Mouse (Mus musculus) urinary bladder, postnatal 14 days (tissue): ENCODE results near the gene Zscan21.
"Not testable (repeated sequence)": the region's sequence is repeated elsewhere in the genome, so short reads cannot be mapped to it uniquely, and the experiment has no call there.

Experiments used
- DNase-seq: peaks from one replicate; pipeline ENCODE4 v3.0.0; 2021; ENCODE audit warnings: low spot score

Gene Zscan21

DNA sequence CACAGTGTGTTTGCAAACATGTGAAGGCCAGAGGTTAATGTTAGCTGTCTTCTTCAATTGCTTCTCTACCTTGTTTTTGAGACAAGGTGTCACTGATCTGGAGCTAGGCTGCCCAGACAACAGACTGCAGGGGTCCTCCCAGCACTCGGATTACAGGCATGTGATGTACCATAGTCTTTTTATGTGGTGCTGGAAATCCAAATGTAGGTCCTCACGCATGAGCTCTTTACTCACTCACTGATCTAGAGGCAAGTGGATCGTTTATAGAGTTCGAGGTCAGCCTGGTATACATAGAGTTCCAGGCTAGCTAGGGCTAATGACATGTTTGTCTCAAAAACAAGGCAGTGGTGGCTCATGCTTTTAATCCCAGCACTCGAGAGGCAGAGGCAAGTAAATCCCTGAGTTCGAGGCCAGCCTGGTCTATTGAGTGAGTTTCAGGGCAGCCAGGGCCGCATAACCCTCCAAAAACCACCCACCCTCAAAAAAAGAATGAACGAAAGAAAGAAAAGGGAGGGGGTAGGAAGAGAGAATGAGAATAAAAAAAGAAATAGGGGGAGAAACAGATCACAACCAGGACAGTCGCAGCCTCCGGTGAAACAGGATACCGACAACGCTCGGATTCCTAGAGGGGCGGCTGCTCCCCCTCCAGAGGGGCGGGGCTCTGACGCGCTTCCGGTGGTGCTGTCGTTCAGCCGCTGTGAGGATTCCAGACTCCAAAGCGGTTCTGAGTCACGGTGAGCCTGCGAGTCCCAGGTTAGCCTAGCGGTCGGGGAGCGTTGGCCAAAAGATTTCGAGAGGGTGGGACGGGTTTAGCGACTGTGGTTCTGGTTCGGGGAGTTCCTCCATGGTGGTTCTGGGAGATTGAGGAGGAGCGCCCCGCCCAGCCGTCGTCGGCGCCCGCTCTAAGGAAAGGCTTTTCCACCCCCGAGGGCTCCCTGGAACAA, at the start of gene Zscan21:
Zscan21 (plus strand) TSS at position 649 of the 944 bp plus-strand sequence.
- peak; percentile 92 for DNase-seq

DNA sequence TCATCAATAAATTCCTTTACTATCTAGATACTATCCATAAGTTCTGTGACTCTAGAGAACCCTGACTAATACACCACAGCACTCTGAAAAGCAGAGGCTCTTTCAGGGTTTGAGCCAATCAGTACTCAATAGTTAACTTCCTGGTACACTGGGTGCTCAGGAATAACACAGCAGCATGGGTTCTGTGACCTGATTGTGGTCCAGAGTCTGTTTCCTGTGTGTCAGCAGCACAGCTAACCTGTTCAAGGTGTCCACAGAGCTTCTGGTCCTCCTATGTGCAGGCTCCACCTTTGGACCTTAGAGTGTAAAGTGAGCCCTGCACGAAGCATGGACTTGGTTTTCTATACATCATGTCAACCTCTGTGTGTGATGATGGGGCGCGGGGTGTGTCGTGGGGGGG, 42.9 kb upstream of the Zscan21 start:
- DNase-seq = no peak

DNA sequence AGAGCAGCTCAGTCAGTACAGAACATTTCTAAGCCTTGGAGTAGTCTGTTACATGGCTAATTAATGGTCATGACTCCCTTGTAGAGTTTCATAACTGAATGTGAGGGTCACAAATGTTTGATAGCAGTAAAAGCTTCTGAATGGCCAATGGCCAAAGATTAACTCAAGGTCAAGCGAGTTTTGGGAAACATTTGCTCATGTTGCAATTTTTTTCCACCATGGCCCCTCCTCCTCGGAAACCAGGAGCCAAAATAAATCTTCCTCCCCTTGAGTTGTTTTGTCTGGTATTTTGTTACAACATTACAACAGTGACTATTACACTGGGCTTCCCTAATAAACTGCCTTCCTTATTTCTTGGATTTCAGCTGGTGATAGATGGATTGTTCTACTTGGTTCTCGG, 41.0 kb upstream of the Zscan21 start:
- DNase-seq = no peak

DNA sequence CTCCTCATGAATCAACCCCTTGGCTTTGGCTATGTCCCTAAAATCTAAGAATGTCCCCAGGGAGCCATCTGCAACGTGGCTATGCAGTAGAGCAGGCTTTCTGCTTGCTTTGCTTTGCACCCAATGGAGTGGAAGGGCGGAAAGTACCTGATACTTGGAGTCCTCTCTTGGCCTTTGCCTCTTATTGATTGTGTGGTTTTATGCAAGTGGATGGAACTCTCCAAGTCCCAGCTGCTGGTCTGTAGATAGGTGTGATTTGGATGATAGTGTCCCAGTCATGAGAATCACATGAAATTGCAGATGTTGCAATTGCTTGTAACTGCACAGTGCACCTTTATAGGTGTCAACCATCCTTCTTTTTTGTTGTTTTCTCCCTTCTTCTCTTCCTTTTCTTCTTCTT, 40.6 kb upstream of the Zscan21 start:
- no peak for DNase-seq

DNA sequence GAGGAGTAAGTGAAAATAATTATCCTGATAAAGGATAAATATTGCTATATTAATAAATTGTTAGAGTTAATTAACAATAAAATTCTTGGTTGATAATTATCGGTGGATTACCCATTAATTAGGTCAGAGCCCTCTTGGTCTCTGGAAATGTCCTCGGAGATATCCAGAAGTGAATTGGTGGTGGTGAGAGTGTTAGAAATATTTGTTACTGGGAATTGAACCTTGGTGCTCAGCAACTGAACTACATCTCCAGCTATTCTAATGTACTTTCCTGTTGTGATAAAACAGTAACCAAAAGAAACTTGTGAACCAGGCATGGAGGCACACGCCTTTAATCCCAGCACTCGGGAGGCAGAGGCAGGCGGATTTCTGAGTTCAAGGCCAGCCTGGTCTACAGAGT, 36.2 kb upstream of the Zscan21 start:
- no peak for DNase-seq

DNA sequence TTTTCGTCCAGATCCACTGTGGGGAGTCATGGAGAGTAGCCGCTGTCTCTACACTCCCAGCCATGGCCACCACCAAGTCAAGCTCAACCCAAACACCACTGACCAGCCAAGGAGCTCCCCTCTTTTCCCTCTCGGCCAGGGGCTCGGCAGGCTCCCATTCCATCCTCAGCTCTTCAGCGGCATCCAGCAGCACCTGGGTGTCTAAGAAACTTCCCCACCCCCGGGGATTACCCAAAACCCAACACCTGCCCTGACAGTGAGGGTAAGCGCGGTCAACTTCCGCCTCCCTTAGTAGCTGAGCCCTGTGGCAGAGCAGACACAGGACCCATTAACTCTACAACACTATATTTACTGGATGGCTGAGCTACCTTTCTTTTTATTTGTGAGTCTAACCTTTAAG, 35.3 kb upstream of the Zscan21 start:
- DNase-seq = no peak

DNA sequence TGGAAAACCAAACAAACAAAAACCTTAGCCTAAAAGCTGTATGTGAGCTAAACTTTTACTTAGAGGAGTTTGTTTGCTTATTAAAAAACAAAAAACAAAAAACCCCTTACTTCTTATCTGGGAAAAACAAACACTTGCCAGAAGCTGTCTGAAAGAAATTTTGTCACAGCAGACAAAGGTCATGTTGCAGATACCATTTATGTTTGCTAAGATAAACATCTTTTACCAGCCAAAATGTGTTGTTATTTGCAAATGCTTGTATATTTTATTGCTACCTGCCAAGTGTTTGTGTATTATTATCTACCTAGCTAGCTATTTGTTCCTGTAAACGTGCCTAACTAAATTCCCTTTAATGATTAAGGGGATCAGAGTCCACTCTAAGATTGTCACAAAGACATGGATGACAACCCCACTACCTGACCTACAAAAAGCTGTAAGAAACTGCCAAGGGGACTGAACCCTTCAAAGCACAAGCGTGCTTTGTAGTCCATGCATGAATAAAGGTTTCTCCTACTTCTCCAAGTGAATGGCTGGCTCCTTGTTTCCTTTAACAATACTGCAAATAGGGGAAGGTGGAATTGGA, 33.3 kb upstream of the Zscan21 start:
- DNase-seq = no peak

DNA sequence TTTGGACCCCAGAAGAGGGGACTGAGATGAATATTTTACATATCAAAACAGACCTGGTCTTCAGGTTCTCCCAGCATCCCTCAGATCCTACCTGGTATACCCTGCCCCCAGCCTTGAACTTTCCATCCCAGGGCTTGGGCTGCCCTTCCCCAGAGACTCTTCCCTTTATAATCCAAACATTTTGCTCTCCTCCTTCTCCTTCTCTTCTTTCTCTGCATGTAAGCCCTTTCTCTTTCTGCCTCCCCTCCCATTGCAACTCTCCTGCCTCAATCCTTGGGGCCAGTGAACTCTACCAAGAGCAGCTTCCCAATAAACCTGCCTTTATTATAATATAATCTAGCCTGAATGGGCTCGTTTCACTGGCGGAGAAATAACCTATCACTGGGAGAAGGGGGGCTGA, 32.8 kb upstream of the Zscan21 start:
- DNase-seq = no peak

DNA sequence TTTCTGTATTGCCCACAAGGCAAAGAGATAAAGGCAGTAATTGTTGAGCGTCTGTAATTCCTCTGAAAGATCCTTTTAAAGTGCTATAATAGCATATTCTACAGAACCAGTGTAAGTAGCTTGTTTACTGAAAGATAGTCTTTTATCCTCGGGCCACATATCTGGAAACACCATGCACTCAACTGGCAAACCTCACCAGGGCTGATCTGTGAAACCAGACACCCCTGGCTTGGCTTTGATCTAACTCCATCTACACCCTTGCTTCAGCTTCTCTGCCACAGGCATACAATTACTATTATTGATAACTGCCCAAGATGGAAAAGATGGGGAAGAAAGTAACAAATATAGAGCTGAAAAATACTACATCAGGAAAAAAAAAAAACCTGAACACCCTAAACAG, 32.2 kb upstream of the Zscan21 start:
- no peak for DNase-seq

DNA sequence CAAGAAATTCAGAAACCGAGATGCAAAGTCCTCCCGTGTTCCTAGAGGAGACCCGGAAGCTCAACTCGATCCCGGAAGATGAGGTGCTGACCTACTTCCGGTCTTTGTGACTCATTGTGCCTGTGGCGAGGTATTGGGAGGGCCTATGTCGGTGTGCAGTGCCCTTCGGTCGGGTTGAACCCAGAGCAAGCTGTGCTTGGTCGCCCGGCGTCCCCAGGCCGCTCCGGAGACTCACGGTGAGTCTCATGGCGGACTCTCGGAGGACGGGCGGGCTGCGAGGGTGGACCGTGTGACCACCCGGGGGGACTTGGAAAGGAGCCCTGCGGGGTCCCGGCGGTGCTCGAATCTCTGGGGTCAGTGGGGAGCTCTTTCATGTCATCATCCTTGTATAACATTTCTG, 31.7 kb upstream of the Zscan21 start, which contains the start of gene Zkscan1:
Zkscan1 (plus strand) TSS at position 89 of the 400 bp plus-strand sequence.
- DNase-seq = peak; percentile 79

DNA sequence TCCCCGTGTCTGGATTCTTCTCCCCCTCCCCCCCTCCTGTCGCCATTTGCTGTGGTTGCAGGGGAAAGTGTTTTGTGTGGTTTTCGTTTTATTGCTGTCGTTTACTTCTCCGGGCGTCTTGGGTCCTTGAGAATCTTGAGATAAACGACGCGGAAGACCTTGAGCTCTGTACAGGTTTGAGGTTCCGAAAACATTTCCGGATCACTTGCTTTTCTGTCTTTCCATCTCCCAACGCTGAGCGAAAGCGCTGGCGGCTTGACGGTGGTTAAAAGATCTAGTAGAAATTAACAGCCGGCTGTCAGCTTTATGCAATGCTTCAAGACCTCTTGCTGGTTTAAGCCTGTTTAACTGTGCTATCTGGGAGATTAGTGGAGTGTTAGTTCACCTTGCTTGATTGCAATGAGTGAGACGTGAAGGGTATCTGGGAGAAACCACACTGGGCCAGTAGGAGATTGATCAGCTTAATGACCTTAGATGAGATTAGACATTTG, 31.2 kb upstream of the Zscan21 start:
- no peak for DNase-seq

DNA sequence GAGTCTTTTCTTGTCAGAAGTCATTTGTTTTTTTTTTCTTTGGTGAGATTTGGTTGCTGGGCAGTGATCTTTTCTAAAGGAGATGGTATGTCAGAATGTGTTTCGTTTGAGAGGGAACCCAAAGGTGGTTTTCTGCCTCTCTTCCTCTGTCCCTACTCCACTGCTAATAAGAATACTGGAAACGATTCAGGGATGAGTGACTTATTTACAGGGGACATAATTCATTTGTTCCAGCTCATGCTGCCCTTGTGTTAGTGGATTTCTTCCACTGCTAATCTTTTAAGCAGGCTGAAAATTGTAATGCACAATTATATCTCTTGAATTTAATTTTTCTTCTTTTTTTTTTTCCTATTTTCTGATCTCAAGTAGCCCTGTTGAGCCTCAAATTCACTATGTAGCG, 29.9 kb upstream of the Zscan21 start:
- no peak for DNase-seq

DNA sequence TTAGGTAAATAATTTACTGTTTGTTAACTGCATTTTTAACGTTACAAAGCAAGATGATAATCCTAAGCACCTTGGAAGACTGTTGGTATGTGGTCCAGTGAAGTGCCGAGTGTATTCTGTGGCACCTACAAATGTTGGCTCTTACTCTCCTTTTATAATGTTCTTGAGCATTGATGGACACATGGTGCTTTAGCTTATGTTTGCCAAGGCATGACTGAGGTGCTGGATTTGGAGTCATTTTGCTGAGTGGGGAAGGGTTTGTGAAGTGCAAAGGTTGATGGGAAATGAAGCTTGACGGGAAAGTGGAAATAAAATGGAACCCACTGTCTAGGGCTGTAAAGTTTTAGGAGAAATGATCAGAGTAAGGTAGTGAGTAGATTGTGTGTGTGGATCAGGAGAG, 28.3 kb upstream of the Zscan21 start:
- DNase-seq = no peak

DNA sequence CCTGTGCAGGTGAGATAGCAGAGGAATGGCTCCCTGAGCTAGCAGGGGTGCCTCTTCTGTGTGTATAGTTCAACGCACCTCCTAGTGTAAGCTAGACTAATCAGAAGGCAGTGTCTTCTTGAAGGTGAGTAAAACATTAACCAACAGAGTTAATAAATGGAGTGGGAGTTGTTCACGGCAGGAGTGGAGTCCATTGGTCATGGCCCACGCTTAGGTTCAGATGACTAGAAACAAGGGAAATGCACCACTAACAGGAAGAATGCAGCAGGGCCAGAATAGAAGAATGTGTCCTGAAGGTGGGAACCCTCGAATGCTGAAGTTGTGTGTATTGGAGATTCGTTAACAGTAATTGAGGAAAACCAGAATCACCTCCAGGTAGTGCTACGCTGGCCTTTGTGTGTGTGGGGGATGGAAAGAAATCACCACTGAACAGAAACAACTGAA, 27.6 kb upstream of the Zscan21 start:
- no peak for DNase-seq

DNA sequence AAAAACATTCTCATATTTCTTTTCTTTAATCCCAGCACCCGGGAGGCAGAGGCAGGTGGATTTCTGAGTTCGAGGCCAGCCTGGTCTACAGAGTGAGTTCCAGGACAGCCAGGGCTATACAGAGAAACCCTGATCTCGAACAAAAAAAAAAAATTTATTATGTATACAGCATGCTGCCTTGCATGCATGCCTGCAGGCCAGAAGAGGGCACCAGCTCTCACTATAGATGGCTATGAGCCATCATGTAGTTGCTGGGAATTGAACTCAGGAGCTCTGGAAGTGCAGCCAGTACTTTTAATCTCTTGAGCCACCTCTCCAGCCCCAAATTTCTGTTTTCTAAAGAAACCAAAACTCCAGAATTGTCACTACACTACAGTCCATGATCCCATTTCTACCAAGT, 26.4 kb upstream of the Zscan21 start:
- DNase-seq = no peak

DNA sequence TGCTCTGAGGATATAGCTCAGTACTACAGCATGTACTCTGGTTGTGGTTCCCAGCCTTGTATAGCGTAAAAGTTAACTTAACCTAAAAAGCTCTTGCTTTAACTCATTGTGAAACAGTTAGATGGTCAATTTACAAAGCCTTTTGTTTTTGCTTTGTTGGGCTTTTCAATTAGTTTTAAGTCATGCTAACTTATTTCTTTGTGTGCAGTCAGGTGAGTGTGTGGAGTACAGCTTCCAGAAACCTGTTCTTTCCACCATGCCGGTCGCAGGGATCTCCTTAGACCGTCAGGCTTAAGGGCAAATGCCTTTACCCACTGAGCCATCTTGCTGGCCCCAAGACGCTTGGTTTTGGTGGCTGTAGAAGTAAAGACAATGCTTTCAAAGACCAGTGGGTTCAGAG, 26.0 kb upstream of the Zscan21 start:
- no peak for DNase-seq

DNA sequence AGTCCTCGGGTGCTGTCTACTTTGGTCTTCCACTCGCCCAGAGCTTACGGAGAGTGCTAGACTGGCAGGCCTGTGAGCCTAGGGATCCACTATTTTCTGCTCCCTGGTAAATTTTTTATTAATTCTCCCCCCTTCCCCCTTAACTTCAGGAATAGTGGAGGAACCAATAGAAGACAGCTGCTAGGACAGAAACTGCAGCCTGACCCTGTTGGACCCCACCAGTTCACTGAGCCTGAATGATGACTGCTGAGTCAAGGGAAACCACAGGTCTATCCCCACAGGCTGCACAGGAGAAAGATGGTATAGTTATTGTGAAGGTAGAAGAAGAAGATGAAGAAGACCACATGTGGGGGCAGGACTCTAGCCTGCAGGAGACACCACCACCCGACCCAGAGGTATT, 23.9 kb upstream of the Zscan21 start:
- DNase-seq = no peak

DNA sequence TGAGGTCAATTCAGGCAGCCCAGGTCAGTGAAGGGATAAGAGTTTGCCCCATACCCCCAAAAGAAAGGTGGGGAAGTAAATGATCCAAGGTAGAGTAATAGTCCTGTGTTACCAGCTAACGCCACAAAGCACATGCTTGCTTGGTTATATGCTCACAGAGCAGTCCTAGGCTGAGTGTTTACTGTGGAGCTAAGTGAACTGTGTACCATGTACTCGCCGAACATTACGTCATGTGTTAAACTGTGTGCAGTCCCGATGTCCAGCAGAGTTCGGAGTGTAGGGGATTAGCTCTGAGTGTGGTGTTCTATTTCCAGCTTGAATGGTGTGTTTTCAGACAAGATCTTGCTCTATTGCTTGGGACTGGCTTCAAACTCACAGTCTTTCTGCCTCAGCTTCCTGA, 22.2 kb upstream of the Zscan21 start:
- DNase-seq = no peak

DNA sequence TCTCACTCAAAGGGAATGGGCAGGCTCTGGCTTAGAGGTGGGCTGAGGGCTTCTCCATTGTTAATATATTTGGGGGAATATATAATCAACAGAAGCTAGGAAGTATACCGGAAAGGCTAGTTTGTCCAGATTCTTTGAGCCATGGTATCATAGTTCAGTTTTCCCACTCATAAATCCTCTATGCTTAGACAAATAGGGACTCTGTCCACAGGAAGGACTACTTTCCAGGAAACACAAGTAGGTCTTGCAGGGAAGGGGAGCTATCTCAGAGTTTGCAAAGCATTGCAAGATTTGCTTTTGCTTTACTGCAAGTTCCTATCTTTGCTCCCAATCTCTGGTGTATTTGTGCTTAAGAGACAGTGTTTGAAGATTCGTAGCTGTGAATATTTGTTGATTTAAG, 11.7 kb upstream of the Zscan21 start:
- DNase-seq = no peak

DNA sequence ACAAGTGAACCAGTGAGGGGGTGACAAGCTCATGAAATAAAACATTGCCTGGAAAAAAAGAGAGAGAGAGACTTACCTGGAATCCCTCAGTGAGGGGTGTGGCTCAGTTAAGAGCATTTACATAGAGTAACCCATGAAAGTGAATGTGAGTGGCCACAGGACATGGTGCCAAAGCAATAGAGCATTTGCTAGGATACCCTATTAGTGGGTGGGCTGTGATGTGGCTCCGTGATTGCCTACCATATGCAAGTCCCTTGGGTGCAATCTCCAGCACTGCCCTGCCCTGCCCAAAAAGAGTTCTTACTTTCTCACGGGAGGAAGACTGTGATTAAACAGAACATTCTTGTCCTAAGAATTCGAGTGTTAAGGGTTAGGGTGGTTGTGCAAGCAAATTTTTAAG, 9.6 kb upstream of the Zscan21 start:
- no peak for DNase-seq

DNA sequence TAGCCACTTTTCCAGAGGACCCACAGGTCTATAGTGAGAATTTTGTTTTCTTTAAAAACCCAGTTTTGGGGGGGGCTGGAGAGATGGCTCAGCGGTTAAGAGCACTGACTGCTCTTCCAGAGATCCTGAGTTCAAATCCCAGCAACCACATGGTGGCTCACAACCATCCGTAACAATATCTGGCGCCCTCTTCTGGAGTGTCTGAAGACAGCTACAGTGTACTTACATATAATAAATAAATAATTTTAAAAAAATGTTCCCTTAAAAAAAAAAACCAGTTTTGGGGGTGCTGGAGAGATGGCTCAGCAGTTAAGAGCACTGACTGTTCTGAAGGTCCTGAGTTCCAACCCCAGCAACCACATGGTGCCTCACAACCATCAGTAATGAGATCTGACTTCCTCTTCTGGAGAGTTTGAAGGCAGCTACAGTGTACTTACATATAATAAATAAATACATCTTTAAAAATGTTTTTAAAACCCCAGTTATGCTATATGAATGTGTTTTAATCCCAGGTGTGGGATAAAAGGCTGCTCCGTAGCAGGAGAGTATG, 6.8 kb upstream of the Zscan21 start:
- not testable (repeated sequence) for DNase-seq

DNA sequence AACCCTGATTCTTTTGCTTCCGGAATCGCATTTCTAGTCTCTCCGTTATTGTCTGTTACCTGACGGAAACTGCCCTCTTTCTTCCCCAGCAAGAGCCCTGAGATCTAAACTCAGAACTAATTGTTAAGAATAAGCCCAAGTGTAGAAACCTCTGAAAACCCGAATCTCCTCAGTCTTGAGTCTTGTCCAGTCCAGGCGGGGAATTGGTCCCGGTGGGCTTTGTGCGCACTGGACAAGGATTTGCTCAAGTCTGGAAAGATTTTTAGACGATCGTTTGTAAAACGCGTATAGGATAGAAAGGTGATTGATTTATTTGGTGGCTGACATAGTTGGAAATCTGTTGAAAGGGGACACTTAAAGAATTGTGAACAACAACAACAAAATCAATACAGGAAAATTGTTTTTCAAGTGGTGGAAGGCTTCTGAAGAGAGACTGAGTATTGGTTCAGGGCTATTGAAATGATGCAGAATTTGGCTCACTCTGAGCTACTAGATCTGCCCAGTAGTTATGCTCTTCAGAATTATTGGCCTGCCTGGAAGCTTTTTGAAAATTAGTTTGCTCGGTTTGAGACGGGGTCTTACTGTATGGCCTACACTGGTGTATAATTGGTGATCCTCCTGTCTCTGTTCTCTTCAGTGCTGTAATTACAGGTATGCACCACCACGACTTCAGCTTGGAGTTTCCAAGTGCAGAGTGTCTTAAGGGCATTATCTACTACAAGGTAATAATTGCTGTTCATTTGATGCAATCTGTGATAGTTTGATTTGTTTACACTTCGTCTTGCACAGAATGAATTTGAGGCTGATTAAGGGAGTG, 704 bp downstream of the Zscan21 start:
- no peak for DNase-seq
